Mouse (Mus musculus) T-helper 17 cell (primary cell): ENCODE data around the gene Bloc1s1.

ENCODE experiments used
- in situ Hi-C, 2 experiments: fragments of 300-600 bp; cut with MboI, MseI; formaldehyde crosslinking; loops; 1 replicate in 1 of 2; 2 replicates in 1 of 2; pipeline ENCODE4 v1.15.1; 2025; ENCODE audit warnings: high pct_unique_total_duplicates in 2 of 2

Gene Bloc1s1

DNA sequence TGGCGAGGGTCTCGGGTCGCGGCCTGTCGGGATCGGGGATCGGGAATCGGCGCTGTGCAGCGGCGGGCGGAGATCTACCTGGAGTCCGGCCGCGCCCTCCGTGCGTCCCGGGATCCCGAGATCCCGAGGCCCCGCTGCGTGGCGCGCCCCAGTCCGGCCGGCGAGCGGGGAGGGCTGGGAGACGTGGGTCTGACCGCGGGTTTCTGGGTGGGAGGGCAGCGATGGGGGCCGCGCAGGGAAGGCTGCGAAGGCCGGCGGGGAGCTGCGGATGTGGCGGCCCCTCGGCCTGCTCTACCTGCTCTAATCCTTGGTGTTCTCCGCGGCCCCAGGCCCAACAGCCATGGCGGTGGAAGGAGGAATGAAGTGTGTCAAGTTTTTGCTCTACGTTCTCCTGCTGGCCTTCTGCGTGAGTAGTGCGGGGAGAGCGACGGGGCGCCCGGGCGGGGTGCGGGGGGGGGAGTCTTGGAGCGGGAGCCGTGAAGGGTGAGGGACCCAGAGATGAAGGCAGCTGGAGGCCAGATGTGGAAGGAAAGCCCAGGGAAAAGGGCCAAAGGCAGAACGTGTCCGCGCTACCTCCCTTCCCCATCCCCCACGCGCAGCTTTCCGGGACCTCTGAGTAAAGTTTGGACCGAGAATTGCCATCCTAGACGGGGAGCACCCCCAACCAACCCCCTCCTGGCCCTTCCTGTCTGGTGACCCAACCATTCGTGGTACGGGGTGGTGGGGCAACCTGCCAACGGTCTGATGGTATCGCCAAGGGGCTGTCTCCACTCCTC lies 13.6 kb downstream of the Bloc1s1 start:
- in situ Hi-C loops = no loop called here

- in situ Hi-C loops = no loop called here
These were observed 14.2 kb downstream of the Bloc1s1 start for GRCm38 (mm10) chr10:128909567-128910028.

DNA sequence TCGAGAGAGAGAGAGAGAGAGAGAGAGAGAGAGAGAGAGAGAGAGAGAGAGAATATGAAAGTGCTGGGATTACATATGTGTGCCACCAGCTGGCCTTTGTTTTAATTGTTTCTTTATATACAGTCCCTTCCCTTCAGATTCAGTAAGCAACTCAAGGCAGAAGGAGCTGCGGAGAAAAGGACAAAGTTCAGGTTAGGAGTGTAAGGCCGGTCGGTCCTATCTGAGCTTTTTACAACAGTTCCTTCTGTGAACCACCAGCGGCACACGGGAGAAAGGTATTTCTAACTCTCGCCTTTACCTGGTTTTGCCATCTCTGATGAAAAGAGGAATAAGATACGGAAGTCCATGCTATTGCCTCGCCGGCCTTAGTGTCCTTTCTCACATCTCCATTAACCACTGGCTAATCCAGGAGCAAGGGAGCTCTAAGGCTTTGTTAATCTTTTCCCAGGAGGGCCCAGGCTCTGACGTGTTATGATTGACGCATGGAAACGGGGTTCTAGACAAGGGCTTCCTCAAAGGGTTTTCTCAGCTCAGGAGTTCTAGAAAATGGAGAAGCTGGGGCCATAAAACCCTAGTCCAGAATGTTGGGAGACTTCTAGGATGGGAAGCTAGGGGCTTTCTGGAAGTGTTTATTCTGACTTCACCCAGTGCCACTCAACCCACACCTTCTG lies 14.9 kb downstream of the Bloc1s1 start:
- in situ Hi-C loops = no loop called here

DNA sequence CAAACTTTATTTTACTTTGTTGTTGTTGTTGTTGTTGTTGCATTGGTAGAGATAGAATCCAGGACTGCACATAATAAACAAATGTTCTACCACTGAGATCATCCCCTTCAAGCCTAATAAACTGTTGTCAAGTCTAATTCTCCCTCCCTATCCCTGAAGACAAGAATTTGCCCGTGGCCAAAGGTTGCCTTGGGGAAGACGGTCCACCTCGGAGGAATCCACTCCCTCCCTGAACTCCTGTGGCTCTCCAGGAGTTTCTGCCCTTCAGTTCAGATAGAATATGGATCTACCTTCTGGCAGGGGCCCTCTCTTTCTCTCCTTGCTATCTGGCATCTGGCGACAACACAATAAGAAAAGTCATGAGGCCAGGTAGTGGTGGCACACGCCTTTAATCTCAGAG lies 19.0 kb downstream of the Bloc1s1 start:
- in situ Hi-C loops = loop anchor here in 1 of 2 experiments (5.0 kb wide), 1 partner anchor 138 kb away; no protein-coding TSS in a partner anchor

- in situ Hi-C loops = loop anchor here in 1 of 2 experiments (5.0 kb wide), 1 partner anchor 135 kb away; no protein-coding TSS in a partner anchor
These were observed 21.3 kb downstream of the Bloc1s1 start for GRCm38 (mm10) chr10:128902409-128902988.

DNA sequence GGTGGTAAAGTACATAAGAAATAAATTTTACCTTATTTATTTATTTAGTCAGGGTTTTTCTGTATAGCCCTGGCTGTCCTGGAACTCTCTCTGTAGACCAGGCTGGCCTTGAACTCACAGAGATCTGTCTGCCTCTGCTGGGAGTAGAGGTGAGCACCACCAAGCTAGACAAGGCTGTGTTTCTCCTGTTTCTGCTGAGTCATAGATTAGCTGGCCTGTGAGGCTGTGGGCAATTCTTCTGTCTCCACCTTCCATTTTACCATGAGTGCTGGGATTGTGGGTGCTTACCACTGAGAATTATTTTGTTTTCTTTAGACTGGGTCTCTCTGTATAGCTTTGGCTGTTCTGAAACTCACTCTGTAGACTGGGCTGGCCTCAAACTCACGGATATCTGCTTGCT lies 22.4 kb downstream of the Bloc1s1 start:
- in situ Hi-C loops = loop anchor here in 1 of 2 experiments (5.0 kb wide), 1 partner anchor 134 kb away; no protein-coding TSS in a partner anchor

GRCm38 (mm10) chr10:128900698-128901097 lies 23.1 kb downstream of the Bloc1s1 start, which contains the start of gene Cd63:
TSS of gene Cd63 (plus strand) at chr10:128900989.
- in situ Hi-C loops = loop anchor here in 1 of 2 experiments (5.0 kb wide), 1 partner anchor 133 kb away; no protein-coding TSS in a partner anchor

DNA sequence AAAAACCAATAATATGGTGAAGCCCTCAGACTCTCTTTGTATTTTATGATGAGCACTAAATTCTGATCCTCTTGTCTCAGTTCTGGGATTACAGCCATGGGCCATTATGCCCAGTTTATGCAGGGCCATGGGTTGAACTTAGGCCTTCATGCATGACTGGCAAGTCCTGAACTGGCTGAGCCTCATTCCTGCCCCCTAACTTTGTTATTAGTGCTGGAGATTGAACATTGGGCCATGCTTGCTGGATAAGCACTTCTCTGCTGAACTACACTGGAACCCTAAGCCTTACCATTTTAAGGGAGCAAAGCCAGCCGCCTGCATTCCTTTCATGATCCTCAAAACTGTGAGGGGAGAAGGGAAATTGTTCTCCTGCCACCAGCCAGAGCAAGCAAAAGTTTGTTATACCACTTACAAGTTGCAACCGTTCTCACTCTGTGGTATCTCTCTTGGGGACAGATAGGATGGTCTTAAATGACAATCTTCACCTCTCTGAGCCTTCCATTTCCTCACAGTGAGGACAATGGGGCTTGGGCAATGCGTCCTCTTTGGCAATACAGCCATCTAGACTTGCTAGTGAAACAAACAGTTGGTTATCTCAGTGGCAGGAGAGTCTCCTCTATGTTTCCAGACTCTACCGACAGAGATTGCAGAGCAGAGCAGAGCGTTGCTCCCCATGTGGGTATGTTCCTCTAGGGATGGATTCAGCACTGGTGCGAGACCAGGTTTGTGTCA lies 23.9 kb downstream of the Bloc1s1 start:
- in situ Hi-C loops = loop anchor here (5.0 kb wide), 2 partner anchors 133 to 168 kb away; no protein-coding TSS in a partner anchor

DNA sequence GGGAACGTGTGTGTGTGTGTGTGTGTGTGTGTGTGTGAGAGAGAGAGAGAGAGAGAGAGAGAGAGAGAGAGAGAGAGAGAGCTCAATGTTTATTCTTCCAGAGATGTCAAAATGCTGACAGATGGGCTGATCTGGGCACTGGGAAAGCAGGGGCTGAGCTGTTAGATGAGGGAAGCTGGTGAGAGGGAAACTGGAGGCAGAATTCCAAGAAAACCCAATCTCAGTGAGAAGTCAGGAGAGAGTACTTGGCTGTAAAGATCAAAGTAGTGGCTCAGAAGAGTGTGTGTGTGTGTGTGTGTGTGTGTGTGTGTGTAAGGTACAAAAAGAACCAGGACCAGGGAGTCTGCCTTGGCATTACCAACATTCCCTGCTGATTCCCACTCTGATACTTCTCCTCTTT lies 26.3 kb downstream of the Bloc1s1 start:
- in situ Hi-C loops = loop anchor here in 1 of 2 experiments (5.0 kb wide), 1 partner anchor 165 kb away; no protein-coding TSS in a partner anchor

GRCm38 (mm10) chr10:128896807-128897206 lies 27.0 kb downstream of the Bloc1s1 start:
- in situ Hi-C loops = loop anchor here in 1 of 2 experiments (5.0 kb wide), 1 partner anchor 165 kb away; no protein-coding TSS in a partner anchor

- in situ Hi-C loops = loop anchor here in 1 of 2 experiments (5.0 kb wide), 1 partner anchor 164 kb away; no protein-coding TSS in a partner anchor
These were observed 27.7 kb downstream of the Bloc1s1 start for GRCm38 (mm10) chr10:128895952-128896693.

GRCm38 (mm10) chr10:128895437-128895836 lies 28.4 kb downstream of the Bloc1s1 start:
- in situ Hi-C loops = loop anchor here in 1 of 2 experiments (5.0 kb wide), 1 partner anchor 163 kb away; no protein-coding TSS in a partner anchor

GRCm38 (mm10) chr10:128892246-128892645 lies 31.6 kb downstream of the Bloc1s1 start:
- in situ Hi-C loops = no loop called here

GRCm38 (mm10) chr10:128891296-128892094 lies 32.3 kb downstream of the Bloc1s1 start, which contains the start of gene Gdf11:
TSS of gene Gdf11 (minus strand) at chr10:128891718.
- in situ Hi-C loops = no loop called here

DNA sequence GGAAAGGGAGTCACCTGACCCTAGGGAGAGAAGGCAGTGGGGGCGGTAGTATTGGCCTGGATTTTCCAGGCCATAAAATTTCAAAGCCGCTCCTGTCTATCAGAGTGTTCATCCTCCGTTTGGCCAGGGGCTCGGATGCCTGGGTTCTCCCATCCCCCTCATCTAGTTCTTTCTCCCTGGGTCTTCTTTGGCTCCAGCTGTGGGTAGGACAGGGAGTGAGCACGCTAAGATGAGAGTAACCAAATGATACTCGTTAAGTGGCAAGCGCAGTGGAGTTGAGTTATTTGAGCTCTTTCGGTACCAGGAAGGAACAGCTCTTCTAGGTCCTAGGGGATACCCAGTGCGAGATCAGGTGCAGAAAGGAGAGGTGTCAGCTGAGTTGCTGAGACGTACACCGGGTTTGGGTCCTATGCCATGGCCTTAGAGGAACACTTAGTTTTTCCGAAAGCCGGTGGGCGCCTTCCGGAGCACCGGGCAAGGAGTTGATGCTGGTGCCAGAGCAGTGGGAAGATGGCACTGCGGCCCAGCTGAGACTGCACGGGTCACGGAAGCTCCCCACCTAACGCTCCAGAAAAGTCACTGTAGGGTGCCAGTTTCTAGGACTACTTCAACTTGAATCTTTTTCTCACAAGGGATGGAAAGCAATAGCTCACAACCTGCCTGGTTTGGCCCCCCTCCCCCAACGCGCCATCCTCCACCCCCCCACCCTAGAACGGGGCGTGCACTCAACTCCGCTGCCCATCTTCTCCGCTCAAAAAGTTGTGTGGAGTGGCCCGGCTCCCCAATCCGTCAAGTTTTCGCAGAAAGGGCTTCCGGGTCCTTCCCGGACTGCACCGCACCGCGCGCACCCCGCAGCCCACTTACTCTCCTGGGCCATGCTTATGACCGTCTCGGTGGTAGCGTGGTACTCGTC lies 33.2 kb downstream of the Bloc1s1 start:
- in situ Hi-C loops = no loop called here

GRCm38 (mm10) chr10:128889846-128890245 lies 34.0 kb downstream of the Bloc1s1 start:
- in situ Hi-C loops = loop anchor here (5.0 kb wide), 1 partner anchor 43 kb away; no protein-coding TSS in a partner anchor

GRCm38 (mm10) chr10:128888941-128889827 lies 34.7 kb downstream of the Bloc1s1 start:
- in situ Hi-C loops = loop anchor here (5.0 kb wide), 1 partner anchor 42 kb away; no protein-coding TSS in a partner anchor
